Mouse (Mus musculus) megakaryocyte, embryonic 14.5 days (primary cell): Measurements from ENCODE around the gene Slc25a33. TPM values are rescaled to one million over a fixed set of nuclear protein-coding genes. Genes with fewer than 3 reads are reported as not detected.

Experiments
- H3K27me3 ChIP-seq: replicated peaks from 2 replicates; pipeline ENCODE3; 2012; ENCODE audit warnings: inconsistent platforms
- H3K36me3 ChIP-seq: replicated peaks from 2 replicates; pipeline ENCODE3; 2012; ENCODE audit warnings: low read length, inconsistent platforms, mixed read lengths
- H3K4me1 ChIP-seq: 2 replicates; pipeline ENCODE4 v1.6.1; 2012; ENCODE audit warnings: inconsistent platforms
- H3K4me3 ChIP-seq: replicated peaks from 2 replicates; pipeline ENCODE3; 2012; ENCODE audit warnings: moderate library complexity, mild to moderate bottlenecking, inconsistent platforms
- H3K9me3 ChIP-seq: 2 replicates; pipeline ENCODE4 v1.6.1; 2012; ENCODE audit warnings: inconsistent platforms
- FLI1 ChIP-seq: IDR thresholded peaks from 2 replicates; pipeline ENCODE4 v1.6.1; 2012; ENCODE audit warnings: low read length, inconsistent platforms, mixed read lengths
- GATA1 ChIP-seq: IDR thresholded peaks from 3 replicates; pipeline ENCODE4 v1.6.1; 2012; ENCODE audit warnings: mixed read lengths, low read length, inconsistent platforms, borderline replicate concordance
- polyA plus RNA-seq: library from polyadenylated mRNA; stranded (reverse); fragments of >175 nt; gene quantifications from 2 replicates; pipeline ENCODE4 v1.2.3, GENCODE M21; 2012; ENCODE audit warnings: low replicate concordance; ENCODE audit not compliant: insufficient read depth

Slc25a33 gene
- polyA plus RNA-seq, 1 experiment: 8.0 TPM

- H3K9me3 ChIP-seq: no peaks in the 10 kb centered on the region
- peaks cover 92% of the 10 kb centered on the region for H3K4me1 ChIP-seq
- no peaks in the 10 kb centered on the region for H3K27me3 ChIP-seq
- peaks cover 49% of the 10 kb centered on the region for H3K36me3 ChIP-seq
- TF ChIP-seq GATA1: no peak
- H3K4me3 ChIP-seq: peak overlapping the region; percentile 74
Measured at GRCm38 (mm10) chr4:149732800-149733199, 41.3 kb downstream of the Slc25a33 start.

GRCm38 (mm10) chr4:149732313-149732712 is 41.8 kb downstream of the Slc25a33 start:
- no peak for TF ChIP-seq FLI1
- no peak for TF ChIP-seq GATA1
- H3K27me3 ChIP-seq: no peaks in the 10 kb centered on the region
- no peak overlapping the region for H3K4me3 ChIP-seq
- H3K4me1 ChIP-seq: peaks cover 95% of the 10 kb centered on the region
- peaks cover 54% of the 10 kb centered on the region for H3K36me3 ChIP-seq
- H3K9me3 ChIP-seq: no peaks in the 10 kb centered on the region

- TF ChIP-seq GATA1: no peak
- no peak for TF ChIP-seq FLI1
- H3K9me3 ChIP-seq: no peaks in the 10 kb centered on the region
- no peaks in the 10 kb centered on the region for H3K27me3 ChIP-seq
- peak overlapping the region; percentile 54 for H3K4me3 ChIP-seq
- peaks cover 68% of the 10 kb centered on the region for H3K36me3 ChIP-seq
- peaks cover 94% of the 10 kb centered on the region for H3K4me1 ChIP-seq
Measured at GRCm38 (mm10) chr4:149730827-149731226, 43.2 kb downstream of the Slc25a33 start.

DNA sequence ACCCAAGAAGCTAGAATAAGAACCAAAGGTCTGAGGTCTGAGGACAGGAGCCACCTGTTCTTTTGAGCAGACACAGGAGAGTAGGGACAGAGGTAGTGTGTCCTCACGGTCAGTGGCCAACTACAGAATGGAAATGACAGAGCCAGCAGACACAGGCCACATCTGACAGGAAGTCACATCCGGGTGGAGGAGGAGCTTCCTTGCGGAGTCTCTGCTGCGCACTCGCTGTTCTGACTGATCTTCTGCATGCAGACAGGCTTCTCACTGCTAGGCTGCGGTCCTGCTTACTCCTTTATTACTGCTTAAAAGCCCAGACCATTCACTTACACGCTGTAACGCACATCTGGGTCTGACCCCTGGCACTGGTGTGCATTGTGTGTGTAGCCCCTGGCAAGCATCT is 45.3 kb downstream of the Slc25a33 start:
- TF ChIP-seq GATA1 (no peak), FLI1 (no peak)
- no peaks in the 10 kb centered on the region for H3K9me3 ChIP-seq
- no peaks in the 10 kb centered on the region for H3K27me3 ChIP-seq
- H3K4me3 ChIP-seq: peak overlapping the region; percentile 76
- H3K4me1 ChIP-seq: peaks cover 94% of the 10 kb centered on the region
- H3K36me3 ChIP-seq: peaks cover 81% of the 10 kb centered on the region

DNA sequence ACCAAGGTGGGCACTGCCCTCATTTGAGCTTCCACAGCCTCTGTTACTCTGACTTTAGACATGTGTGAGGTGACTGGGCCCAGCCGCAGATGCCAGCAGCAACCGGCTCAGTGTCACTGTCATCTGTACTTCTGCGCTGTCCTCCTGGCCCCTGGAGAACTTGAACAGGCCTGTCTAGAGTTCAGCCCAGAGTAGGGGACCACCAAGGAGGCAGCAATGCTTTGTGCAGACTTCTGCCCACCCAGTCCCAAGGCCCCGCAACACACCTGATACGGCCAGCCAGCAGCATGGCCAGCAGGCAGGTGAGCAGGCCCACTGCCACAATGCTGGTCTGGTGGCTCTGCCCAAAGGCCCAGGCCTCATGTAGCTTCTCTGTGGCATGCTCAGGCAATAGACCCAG is 46.4 kb downstream of the Slc25a33 start:
- TF ChIP-seq FLI1: no peak
- no peak for TF ChIP-seq GATA1
- H3K9me3 ChIP-seq: no peaks in the 10 kb centered on the region
- H3K36me3 ChIP-seq: peaks cover 89% of the 10 kb centered on the region
- H3K4me1 ChIP-seq: peaks cover 84% of the 10 kb centered on the region
- H3K27me3 ChIP-seq: no peaks in the 10 kb centered on the region
- H3K4me3 ChIP-seq: no peak overlapping the region

DNA sequence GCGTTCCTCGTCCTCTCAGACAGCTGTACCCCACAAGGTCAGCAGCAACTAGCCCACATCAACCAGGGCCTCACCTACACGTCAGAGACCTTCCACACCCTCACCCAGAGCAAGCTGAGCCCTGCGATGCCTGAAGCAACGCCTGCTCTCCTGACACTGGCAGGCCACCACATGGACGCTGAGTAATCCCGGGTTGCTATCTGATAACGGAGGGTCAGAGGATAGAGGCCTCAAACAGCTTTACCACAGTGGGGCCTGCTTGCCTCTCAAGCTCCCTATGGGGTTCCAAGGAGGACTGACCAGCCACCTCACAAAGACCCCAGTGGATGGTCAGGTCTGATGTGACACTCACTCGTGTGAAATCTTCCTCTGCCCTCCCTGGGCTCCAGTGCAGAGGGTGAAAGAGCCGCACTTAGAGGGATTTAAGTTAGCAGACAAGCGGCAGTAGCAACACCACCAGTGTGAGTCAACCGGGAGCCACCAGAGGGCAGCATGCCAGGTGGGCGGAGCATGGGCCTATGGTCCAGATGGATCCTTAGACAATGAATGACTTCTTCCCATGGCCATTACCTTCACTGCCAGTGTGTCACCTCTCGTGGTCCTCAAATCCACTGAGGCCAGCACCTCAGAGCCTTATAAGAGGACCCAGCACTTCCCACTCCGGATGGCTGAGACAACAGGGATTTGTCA is 48.3 kb downstream of the Slc25a33 start:
- H3K36me3 ChIP-seq: peaks cover 90% of the 10 kb centered on the region

GRCm38 (mm10) chr4:149724916-149725470 is 49.1 kb downstream of the Slc25a33 start:
- Histone ChIP-seq H3K9me3 (peaks cover 1% of the 10 kb centered on the region), H3K36me3 (peaks cover 93% of the 10 kb centered on the region), H3K4me1 (peaks cover 61% of the 10 kb centered on the region), H3K27me3 (no peaks in the 10 kb centered on the region), H3K4me3 (no peak overlapping the region)
- no peak for TF ChIP-seq FLI1
- no peak for TF ChIP-seq GATA1

More for the DNA sequence above, 48.3 kb downstream of the Slc25a33 start:
- Histone ChIP-seq H3K27me3 (no peaks in the 10 kb centered on the region), H3K9me3 (no peaks in the 10 kb centered on the region), H3K4me3 (no peak overlapping the region), H3K4me1 (peaks cover 66% of the 10 kb centered on the region)
- TF ChIP-seq GATA1: no peak
- TF ChIP-seq FLI1: no peak

GRCm38 (mm10) chr4:149723855-149724731 is 50.0 kb downstream of the Slc25a33 start:
- H3K4me1 ChIP-seq: peaks cover 53% of the 10 kb centered on the region
- H3K36me3 ChIP-seq: peaks cover 93% of the 10 kb centered on the region
- no peak for TF ChIP-seq FLI1
- TF ChIP-seq GATA1: no peak
- no peaks in the 10 kb centered on the region for H3K27me3 ChIP-seq
- no peak overlapping the region for H3K4me3 ChIP-seq
- peaks cover 5% of the 10 kb centered on the region for H3K9me3 ChIP-seq

GRCm38 (mm10) chr4:149723021-149723390 is 51.1 kb downstream of the Slc25a33 start:
- Histone ChIP-seq H3K4me1 (peaks cover 48% of the 10 kb centered on the region), H3K27me3 (no peaks in the 10 kb centered on the region), H3K4me3 (no peak overlapping the region), H3K9me3 (peaks cover 5% of the 10 kb centered on the region), H3K36me3 (peaks cover 97% of the 10 kb centered on the region)
- TF ChIP-seq GATA1: no peak
- TF ChIP-seq FLI1: no peak
